ENCODE assay signal across 18 mouse cellular contexts in the genomic region with DNA sequence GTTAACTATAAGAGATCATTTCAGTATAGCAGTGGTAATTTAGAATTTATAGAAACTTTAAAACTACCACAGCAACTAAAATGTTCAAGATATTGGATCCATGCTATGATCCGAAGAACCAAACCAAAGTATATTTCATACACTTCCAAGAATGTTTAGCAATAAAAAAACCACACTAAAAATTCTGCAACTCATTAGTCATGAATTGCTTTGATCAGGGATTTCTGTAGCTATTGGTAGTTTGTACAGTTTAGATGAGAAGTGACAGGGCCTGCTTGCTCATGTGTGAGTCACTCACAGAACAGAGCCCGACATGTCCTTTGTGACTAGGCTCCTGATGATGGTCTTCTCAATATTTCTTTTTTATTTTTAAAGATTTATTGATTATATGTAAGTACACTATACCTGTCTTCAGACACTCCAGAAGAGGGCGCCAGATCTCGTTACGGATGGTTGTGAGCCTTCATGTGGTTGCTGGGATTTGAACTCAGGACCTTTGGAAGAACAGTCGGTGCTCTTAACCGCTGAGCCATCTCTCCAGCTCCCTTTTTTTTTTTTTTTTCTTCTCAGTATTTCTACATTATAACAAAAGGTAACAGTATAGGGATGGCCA.
DNase-seq lines count a peak whose midpoint lies in the region; ATAC-seq and TF ChIP-seq lines count a peak whose summit lies in the region.
"Had no signal": no experiment of that assay in that cellular context is flagged by ENCODE, and none has a peak within 500 bp of the region (broad histone marks: within the 10 kb centered on the region; RNA-seq: fewer than 3 reads in every experiment).

No protein-coding gene starts in this region.

- H3K36me3 ChIP-seq in heart, embryonic 10.5 days, result no peaks in the 10 kb centered on the region
- H3K36me3 ChIP-seq in heart, embryonic 11.5 days (ENCODE audit: control insufficient read depth, insufficient read depth, low read length), result no peaks in the 10 kb centered on the region
- H3K36me3 ChIP-seq in lung, postnatal 0 days (ENCODE audit: insufficient read depth, low read length), result no peaks in the 10 kb centered on the region; the same call in 1 of the 2 replicates
- H3K36me3 ChIP-seq: kidney, embryonic 15.5 days; limb, embryonic 10.5 days; lung, embryonic 15.5 days; midbrain, embryonic 12.5 days; neural tube, embryonic 15.5 days had no signal

- H3K4me2 ChIP-seq in heart, embryonic 11.5 days, result no peak overlapping the region
- no peak overlapping the region for H3K4me2 ChIP-seq in lung, postnatal 0 days (replicated peaks; ENCODE audit: low read depth, low read length)
- H3K4me2 ChIP-seq: forebrain, embryonic 13.5 days; heart, embryonic 13.5 days; hindbrain, embryonic 14.5 days; kidney, embryonic 15.5 days; lung, embryonic 15.5 days; midbrain, embryonic 12.5 days; neural tube, embryonic 15.5 days had no signal

- peak overlapping the region; percentile 56; the same call in 1 of the 2 replicates for H3K27ac ChIP-seq in heart, embryonic 10.5 days
- H3K27ac ChIP-seq in heart, embryonic 11.5 days (ENCODE audit: low read depth, low read length), result no peak overlapping the region
- 0 out of 2 replicates have a peak overlapping the region, but pooled peaks have one; percentile 69 for H3K27ac ChIP-seq in lung, postnatal 0 days (ENCODE audit: low read length)
- H3K27ac ChIP-seq: forebrain, embryonic 13.5 days; hindbrain, embryonic 14.5 days; kidney, embryonic 15.5 days; limb, embryonic 10.5 days; midbrain, embryonic 12.5 days; neural tube, embryonic 15.5 days had no signal

- DNase-seq in heart, embryonic 10.5 days (ENCODE audit: low spot score), result no peak
- DNase-seq in lung, postnatal 0 days (ENCODE audit: low spot score), result no peak
- no peak for DNase-seq in lung, postnatal 25 days (ENCODE audit: low spot score)
- DNase-seq in NIH3T3 (ENCODE audit: low read depth), result peak; percentile 43
- no peak for DNase-seq in frontal cortex, postnatal 25 days (ENCODE audit: low spot score in 2 of 2)
- no peak for DNase-seq in ovary, postnatal 36 days (ENCODE audit: low spot score)
- DNase-seq: cerebellum, adult 8-10 months; right cerebral cortex, postnatal 14 days had no signal

- no peak for TF ChIP-seq CTCF in lung, postnatal 0 days (IDR thresholded peaks at IDR 0.05)

- H3K27me3 ChIP-seq in heart, embryonic 10.5 days (ENCODE audit: insufficient read depth, poor library complexity, severe bottlenecking), result no peaks in the 10 kb centered on the region
- no peaks in the 10 kb centered on the region for H3K27me3 ChIP-seq in heart, embryonic 11.5 days (ENCODE audit: control insufficient read depth, insufficient read depth, low read length)
- no peaks in the 10 kb centered on the region for H3K27me3 ChIP-seq in lung, postnatal 0 days (replicated peaks; ENCODE audit: insufficient read depth, low read length)
- H3K27me3 ChIP-seq: forebrain, embryonic 13.5 days; heart, embryonic 13.5 days; kidney, embryonic 15.5 days; lung, embryonic 15.5 days; midbrain, embryonic 12.5 days; neural tube, embryonic 15.5 days had no signal

- WGBS in heart, embryonic 10.5 days, result 90% methylated on average over 7 of the region's 7 CpGs
- WGBS in heart, embryonic 11.5 days (ENCODE audit: insufficient replicate concordance), result 95% methylated on average over 7 of the region's 7 CpGs
- 96% methylated on average over 7 of the region's 7 CpGs for WGBS in lung, postnatal 0 days

- no peak for TF ChIP-seq EP300 in lung, postnatal 0 days (IDR thresholded peaks at IDR 0.05)

- H3K4me3 ChIP-seq in heart, embryonic 10.5 days, result no peak overlapping the region
- H3K4me3 ChIP-seq in heart, embryonic 11.5 days (ENCODE audit: low read depth, low read length), result no peak overlapping the region
- H3K4me3 ChIP-seq in lung, postnatal 0 days (ENCODE audit: low read depth, low read length), result no peak overlapping the region
- H3K4me3 ChIP-seq: erythroblast, embryonic 14.5 days; forebrain, embryonic 13.5 days; heart, embryonic 13.5 days; kidney, embryonic 15.5 days; limb, embryonic 10.5 days; lung, embryonic 15.5 days; midbrain, embryonic 12.5 days; neural tube, embryonic 15.5 days had no signal

- H3K4me1 ChIP-seq in heart, embryonic 10.5 days, result peaks cover 68% of the 10 kb centered on the region
- peaks cover 43% of the 10 kb centered on the region for H3K4me1 ChIP-seq in heart, embryonic 11.5 days (ENCODE audit: control insufficient read depth, insufficient read depth, low read length)
- H3K4me1 ChIP-seq in lung, postnatal 0 days (ENCODE audit: insufficient read depth, low read depth, low read length), result peaks cover 46% of the 10 kb centered on the region
- H3K4me1 ChIP-seq: forebrain, embryonic 13.5 days; midbrain, embryonic 12.5 days; neural tube, embryonic 15.5 days had no signal

- H3K9ac ChIP-seq in heart, embryonic 11.5 days (ENCODE audit: low read depth, low read length), result no peak overlapping the region
- H3K9ac ChIP-seq in lung, postnatal 0 days (replicated peaks; ENCODE audit: low read depth), result no peak overlapping the region
- H3K9ac ChIP-seq: forebrain, embryonic 13.5 days; heart, embryonic 13.5 days; hindbrain, embryonic 14.5 days; kidney, embryonic 15.5 days; lung, embryonic 15.5 days; midbrain, embryonic 12.5 days; neural tube, embryonic 15.5 days had no signal

- ATAC-seq in heart, embryonic 11.5 days (replicated peaks; ENCODE audit: insufficient number of reproducible peaks, low FRiP score, low TSS enrichment), result no peak
- ATAC-seq in lung, postnatal 0 days, result no peak
- ATAC-seq: forebrain, embryonic 13.5 days had no signal

- H3K9me3 ChIP-seq in heart, embryonic 10.5 days, result no peaks in the 10 kb centered on the region
- no peaks in the 10 kb centered on the region for H3K9me3 ChIP-seq in heart, embryonic 11.5 days (replicated peaks; ENCODE audit: control insufficient read depth, low read length)
- H3K9me3 ChIP-seq in lung, postnatal 0 days (ENCODE audit: low read length), result no peaks in the 10 kb centered on the region
- H3K9me3 ChIP-seq: forebrain, embryonic 13.5 days; heart, embryonic 13.5 days; kidney, embryonic 15.5 days; limb, embryonic 10.5 days; lung, embryonic 15.5 days; midbrain, embryonic 12.5 days; neural tube, embryonic 15.5 days had no signal
